Mouse (Mus musculus) brain, embryonic 18.5 days (tissue): ENCODE measurements around the gene Idh3g.

ENCODE experiments used
- DNase-seq: peaks from one replicate; pipeline ENCODE4 v3.0.0-alpha.2; 2012; ENCODE audit warnings: low read depth, low spot score

The Idh3g gene

GRCm38 (mm10) chrX:73786364-73787224 is at the start of gene Idh3g, which contains the start of gene Ssr4:
Gene Idh3g, minus strand, starts transcription at chrX:73786897.
Gene Ssr4, plus strand, starts transcription at chrX:73787028.
- DNase-seq: peak; percentile 94

- DNase-seq: no peak
Measured at GRCm38 (mm10) chrX:73835731-73836130, 49.0 kb upstream of the Idh3g start.

GRCm38 (mm10) chrX:73824185-73825151 is 37.8 kb upstream of the Idh3g start, which contains the start of gene Pdzd4:
Gene Pdzd4, minus strand, starts transcription at chrX:73824969.
- DNase-seq: peak; percentile 62

GRCm38 (mm10) chrX:73823747-73824146 is 37.0 kb upstream of the Idh3g start:
- no peak for DNase-seq

- no peak for DNase-seq
Measured at GRCm38 (mm10) chrX:73816596-73817314, 30.1 kb upstream of the Idh3g start.

GRCm38 (mm10) chrX:73815072-73815471 is 28.4 kb upstream of the Idh3g start:
- DNase-seq: no peak

- no peak for DNase-seq
Measured at GRCm38 (mm10) chrX:73805814-73806213, 19.1 kb upstream of the Idh3g start.

GRCm38 (mm10) chrX:73798502-73798901 is 11.8 kb upstream of the Idh3g start:
- DNase-seq: no peak

- no peak for DNase-seq
Measured at GRCm38 (mm10) chrX:73797511-73797910, 10.8 kb upstream of the Idh3g start.

GRCm38 (mm10) chrX:73793505-73793904 is 6.8 kb upstream of the Idh3g start:
- DNase-seq: no peak

GRCm38 (mm10) chrX:73793039-73793438 is 6.3 kb upstream of the Idh3g start:
- no peak for DNase-seq

- DNase-seq: no peak
Measured at GRCm38 (mm10) chrX:73788501-73788900, 1.8 kb upstream of the Idh3g start.

GRCm38 (mm10) chrX:73787225-73787558 is 495 bp upstream of the Idh3g start:
- no peak for DNase-seq

GRCm38 (mm10) chrX:73785666-73786065 is 1.0 kb downstream of the Idh3g start:
- DNase-seq: no peak

GRCm38 (mm10) chrX:73782227-73782626 is 4.5 kb downstream of the Idh3g start:
- no peak for DNase-seq

- no peak for DNase-seq
Measured at GRCm38 (mm10) chrX:73774802-73775483, 11.8 kb downstream of the Idh3g start.

- no peak for DNase-seq
Measured at GRCm38 (mm10) chrX:73774168-73774760, 12.4 kb downstream of the Idh3g start, which contains the start of gene Srpk3. Gene Srpk3, plus strand, starts transcription at chrX:73774405.

- DNase-seq: no peak
Measured at GRCm38 (mm10) chrX:73767267-73767666, 19.4 kb downstream of the Idh3g start.

GRCm38 (mm10) chrX:73765311-73765710 is 21.4 kb downstream of the Idh3g start:
- DNase-seq: no peak

- no peak for DNase-seq
Measured at GRCm38 (mm10) chrX:73758611-73759290, 27.9 kb downstream of the Idh3g start.
